ENCODE assay signal across 21 mouse cellular contexts in genomic region chr2:130043835-130044234, GRCm38 (mm10). TPM values are rescaled to one million over a fixed set of nuclear protein-coding genes. Genes with fewer than 3 reads are reported as not detected.
A peak's percentile ranks its signal among the peaks of the same experiment; 100 is the strongest.
DNase-seq lines count a peak whose midpoint lies in the region; ATAC-seq lines count a peak whose summit lies in the region.
"Had no signal": no experiment of that assay in that cellular context is flagged by ENCODE, and none has a peak within 500 bp of the region (broad histone marks: within the 10 kb centered on the region; RNA-seq: fewer than 3 reads in every experiment).

No protein-coding gene starts in this region.

- H3K27me3 ChIP-seq in midbrain, embryonic 16.5 days (ENCODE audit: control insufficient read depth, insufficient read depth, low read depth, low read length), result no peaks in the 10 kb centered on the region
- H3K27me3 ChIP-seq: forebrain, embryonic 13.5 days; heart, embryonic 15.5 days; hindbrain, embryonic 15.5 days had no signal

- DNase-seq in adrenal gland, postnatal 10 days, result peak; percentile 11
- DNase-seq in adrenal gland, adult 18-20 months (ENCODE audit: low spot score in 2 of 2), result no peak
- DNase-seq in adrenal gland, postnatal 14 days, result peak; percentile 63
- no peak for DNase-seq in heart, postnatal 4 days
- DNase-seq: cerebellum, adult 2 months; cerebellum, postnatal 10 days; forebrain, postnatal 0 days; gastrocnemius, adult 2 months; gastrocnemius, postnatal 25 days; heart, adult 11 months; heart, postnatal 14 days; kidney, adult 11 months had no signal

- H3K36me3 ChIP-seq in midbrain, embryonic 16.5 days (ENCODE audit: control insufficient read depth, insufficient read depth, low read length), result no peaks in the 10 kb centered on the region
- H3K36me3 ChIP-seq: embryonic facial prominence, embryonic 10.5 days; heart, embryonic 15.5 days; hindbrain, embryonic 15.5 days had no signal

- no peak overlapping the region for H3K4me2 ChIP-seq in midbrain, embryonic 16.5 days (ENCODE audit: low read length)
- H3K4me2 ChIP-seq: forebrain, embryonic 13.5 days; heart, embryonic 11.5 days; heart, embryonic 15.5 days; hindbrain, embryonic 15.5 days had no signal

- H3K27ac ChIP-seq in midbrain, embryonic 16.5 days (ENCODE audit: low read length), result no peak overlapping the region
- H3K27ac ChIP-seq: embryonic facial prominence, embryonic 10.5 days; forebrain, embryonic 13.5 days; gastrocnemius, adult 2 months; heart, embryonic 15.5 days; hindbrain, embryonic 15.5 days had no signal

- ATAC-seq in granulocyte monocyte progenitor cell, adult 5-6 weeks (replicated peaks; ENCODE audit: poor library complexity, severe bottlenecking), result peak; percentile 49
- ATAC-seq in monocyte, adult 5-6 weeks (replicated peaks; ENCODE audit: insufficient number of reproducible peaks, low FRiP score, low TSS enrichment, poor library complexity, severe bottlenecking), result peak; percentile 74
- ATAC-seq in midbrain, embryonic 16.5 days, result no peak
- ATAC-seq: forebrain, embryonic 13.5 days; forebrain, postnatal 0 days had no signal

- H3K4me3 ChIP-seq in midbrain, embryonic 16.5 days (ENCODE audit: low read depth, low read length), result no peak overlapping the region
- H3K4me3 ChIP-seq: embryonic facial prominence, embryonic 10.5 days; forebrain, embryonic 13.5 days; gastrocnemius, adult 2 months; heart, embryonic 15.5 days; hindbrain, embryonic 15.5 days had no signal

- peaks cover 3% of the 10 kb centered on the region; the same call in 1 of the 2 replicates for H3K4me1 ChIP-seq in midbrain, embryonic 16.5 days (ENCODE audit: control insufficient read depth, insufficient read depth, low read length)
- H3K4me1 ChIP-seq: heart, embryonic 15.5 days; hindbrain, embryonic 15.5 days had no signal

- 86% methylated on average over 4 of the region's 4 CpGs for WGBS in midbrain, embryonic 16.5 days

- H3K9me3 ChIP-seq in midbrain, embryonic 16.5 days (replicated peaks; ENCODE audit: control insufficient read depth, low read length, poor library complexity, severe bottlenecking), result no peaks in the 10 kb centered on the region
- H3K9me3 ChIP-seq: embryonic facial prominence, embryonic 10.5 days; forebrain, embryonic 13.5 days; heart, embryonic 15.5 days; hindbrain, embryonic 15.5 days had no signal

- no peak overlapping the region for H3K9ac ChIP-seq in midbrain, embryonic 16.5 days (ENCODE audit: low read depth, low read length)
- H3K9ac ChIP-seq: forebrain, embryonic 13.5 days; forebrain, postnatal 0 days; heart, embryonic 15.5 days; hindbrain, embryonic 15.5 days had no signal

RNA-seq across cellular contexts. Expression of gene Tgm3, which starts 31.7 kb away (rescaled TPM):
- total RNA-seq in adrenal gland, postnatal 10 days (2021), result under 1 TPM in 1 of 2 experiments, not detected in 1; 0.15 TPM
- total RNA-seq in adrenal gland, adult 18-20 months (2021), result 1 to 10 TPM in 1 of 2 experiments, under 1 TPM in 1; 0.10 to 5.3 TPM
- total RNA-seq in adrenal gland, postnatal 14 days (2021), result 1.1 and 1.7 TPM in 2 replicates
- not detected in 2 replicates for total RNA-seq in granulocyte monocyte progenitor cell, adult 5-6 weeks (2014; fragmentation: Nextera tagmentation)
- total RNA-seq in granulocyte monocyte progenitor cell, adult 5-6 weeks (2017), result 0.36 TPM in 1 of 2 replicates, not detected in the other
- total RNA-seq in monocyte, adult 5-6 weeks (2017), result 4.0 to 8.1 TPM (median 6.0 TPM) in 3 replicates
- polyA plus RNA-seq in midbrain, embryonic 16.5 days (2015; fragmentation: Nextera tagmentation; extraction: Ambion mirVana), result not detected in 2 replicates
- under 1 TPM; 0.10 to 0.11 TPM for total RNA-seq in heart, postnatal 4 days (2021)
- total RNA-seq: CH12.LX; gastrocnemius, adult 2 months; gastrocnemius, postnatal 25 days had no signal
- polyA plus RNA-seq: embryonic facial prominence, embryonic 10.5 days; forebrain, embryonic 13.5 days; heart, embryonic 11.5 days; heart, embryonic 15.5 days; hindbrain, embryonic 15.5 days had no signal

Comparison
In these comparisons a context has a peak if more than half of its experiments do, and no peak if none do; other contexts are left out.
1. DNase-seq: peak in adrenal gland, postnatal 10 days (single experiment) and adrenal gland, postnatal 14 days (single experiment); none in adrenal gland, adult 18-20 months (0 of 2) and heart, postnatal 4 days (single experiment).